Mouse (Mus musculus) liver, embryonic 11.5 days (tissue): Measurements from ENCODE around the gene Ptprcap. TPM values are rescaled to one million over a fixed set of nuclear protein-coding genes. Genes with fewer than 3 reads are reported as not detected.

Experiments
- ATAC-seq: fragments of 200-750 bp; cut with Nextera tagmentation; replicated peaks from 2 replicates; pipeline ENCODE4 v1.8.0; 2017; ENCODE audit warnings: moderate number of reproducible peaks, mild to moderate bottlenecking, moderate TSS enrichment, moderate library complexity; ENCODE audit not compliant: low FRiP score
- DNase-seq: peaks from one replicate; pipeline ENCODE4 v3.0.0-alpha.2; 2017; ENCODE audit warnings: low spot score
- H3K27ac ChIP-seq: fragments of 300-500 bp; sonication (generic); 2 replicates; pipeline ENCODE4 v1.5.1; 2014; ENCODE audit warnings: mild to moderate bottlenecking, low read depth, low read length, control low read depth
- H3K27me3 ChIP-seq: fragments of 300-500 bp; sonication (generic); replicated peaks from 2 replicates; pipeline ENCODE4 v1.6.1; 2014; ENCODE audit warnings: low read length, mixed read lengths; ENCODE audit not compliant: control insufficient read depth, insufficient read depth
- H3K36me3 ChIP-seq: fragments of 300-500 bp; sonication (generic); 2 replicates; pipeline ENCODE4 v1.6.1; 2014; ENCODE audit warnings: mild to moderate bottlenecking, low read length, moderate library complexity, mixed read lengths; ENCODE audit not compliant: control insufficient read depth, insufficient read depth
- H3K4me1 ChIP-seq: fragments of 300-500 bp; sonication (generic); replicated peaks from 2 replicates; pipeline ENCODE4 v1.6.1; 2014; ENCODE audit warnings: low read length, mixed read lengths; ENCODE audit not compliant: control insufficient read depth, insufficient read depth
- H3K4me2 ChIP-seq: fragments of 300-500 bp; sonication (generic); 2 replicates; pipeline ENCODE4 v1.6.1; 2014; ENCODE audit warnings: mild to moderate bottlenecking, control low read depth, moderate library complexity
- H3K4me3 ChIP-seq: fragments of 300-500 bp; sonication (generic); 2 replicates; pipeline ENCODE4 v1.5.1; 2014; ENCODE audit warnings: low read depth, low read length, control low read depth
- H3K9ac ChIP-seq: fragments of 300-500 bp; sonication (generic); 2 replicates; pipeline ENCODE4 v1.6.1; 2014; ENCODE audit warnings: low read depth, low read length, control low read depth
- H3K9me3 ChIP-seq: fragments of 300-500 bp; sonication (generic); 2 replicates; pipeline ENCODE4 v1.6.1; 2016; ENCODE audit warnings: low read length, inconsistent platforms, mixed read lengths; ENCODE audit not compliant: control insufficient read depth
- WGBS: fragments of 180-500 bp; shearing (Covaris S2); extraction: QIAGEN DNeasy Blood & Tissue Kit; methylation state at CpG from one replicate; pipeline ENCODE4 v1.1.7; 2014; 5-methylcytosine and 5-hydroxymethylcytosine counted together
- polyA plus RNA-seq: library from polyadenylated mRNA; unstranded; fragments of >200 nt; fragmentation: Nextera tagmentation; extraction: Ambion mirVana; gene quantifications from 2 replicates; pipeline ENCODE4 v1.2.1, GENCODE M21; 2014

Gene Ptprcap
- polyA plus RNA-seq, 1 experiment from 2014 or later: 41.1 TPM

GRCm38 (mm10) chr19:4148491-4148806 lies 5.0 kb upstream of the Ptprcap start, which contains the start of gene Coro1b:
Coro1b (plus strand) TSS chr19:4148619.
- DNase-seq: peak; percentile 97
- Histone ChIP-seq H3K9ac (peak within 1 kb of the TSS; percentile 91), H3K9me3 (no peaks in the 10 kb centered on the region), H3K36me3 (peaks cover 9% of the 10 kb centered on the region; the same call in 1 of the 2 replicates), H3K4me2 (peak within 1 kb of the TSS; percentile 68), H3K27me3 (no peaks in the 10 kb centered on the region), H3K27ac (peak within 1 kb of the TSS; percentile 74), H3K4me1 (peaks cover 19% of the 10 kb centered on the region), H3K4me3 (peak within 1 kb of the TSS; percentile 83)
- WGBS: 1% methylated on average over 33 of the region's 33 CpGs
- peak; percentile 95 for ATAC-seq

- peak; percentile 48; the same call in 1 of the 2 replicates for ATAC-seq
- WGBS: 4% methylated on average over 8 of the region's 8 CpGs
- Histone ChIP-seq H3K4me2 (peak overlapping the region; percentile 68), H3K36me3 (peaks cover 9% of the 10 kb centered on the region; the same call in 1 of the 2 replicates), H3K27ac (peak overlapping the region; percentile 74), H3K4me1 (peaks cover 19% of the 10 kb centered on the region), H3K27me3 (no peaks in the 10 kb centered on the region), H3K9me3 (no peaks in the 10 kb centered on the region), H3K9ac (peak overlapping the region; percentile 91), H3K4me3 (peak overlapping the region; percentile 83)
- DNase-seq: no peak
Observed at GRCm38 (mm10) chr19:4148819-4149218, 4.6 kb upstream of the Ptprcap start.

DNA sequence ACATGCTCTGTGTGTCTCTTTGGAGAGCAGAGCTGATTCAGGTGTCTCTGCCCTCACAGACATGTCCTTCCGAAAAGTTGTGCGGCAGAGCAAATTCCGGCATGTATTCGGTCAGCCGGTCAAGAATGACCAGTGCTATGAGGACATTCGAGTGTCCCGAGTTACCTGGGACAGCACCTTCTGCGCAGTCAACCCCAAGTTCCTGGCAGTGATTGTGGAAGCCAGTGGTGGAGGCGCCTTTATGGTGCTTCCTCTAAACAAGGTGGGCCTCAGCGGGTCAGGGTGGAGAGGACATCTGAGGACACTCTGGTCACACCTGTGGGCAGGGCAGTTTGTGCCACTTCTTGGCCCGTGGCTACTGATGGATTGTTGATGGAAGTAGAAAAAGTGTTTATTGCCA lies 4.1 kb upstream of the Ptprcap start:
- no peaks in the 10 kb centered on the region for H3K27me3 ChIP-seq
- no peak for DNase-seq
- no peak for ATAC-seq
- peak overlapping the region; percentile 68 for H3K4me2 ChIP-seq
- peak overlapping the region; percentile 83 for H3K4me3 ChIP-seq
- peaks cover 9% of the 10 kb centered on the region; the same call in 1 of the 2 replicates for H3K36me3 ChIP-seq
- H3K27ac ChIP-seq: no peak overlapping the region
- H3K4me1 ChIP-seq: peaks cover 23% of the 10 kb centered on the region
- H3K9ac ChIP-seq: peak overlapping the region; percentile 91
- WGBS: 83% methylated on average over 11 of the region's 11 CpGs
- no peaks in the 10 kb centered on the region for H3K9me3 ChIP-seq

DNA sequence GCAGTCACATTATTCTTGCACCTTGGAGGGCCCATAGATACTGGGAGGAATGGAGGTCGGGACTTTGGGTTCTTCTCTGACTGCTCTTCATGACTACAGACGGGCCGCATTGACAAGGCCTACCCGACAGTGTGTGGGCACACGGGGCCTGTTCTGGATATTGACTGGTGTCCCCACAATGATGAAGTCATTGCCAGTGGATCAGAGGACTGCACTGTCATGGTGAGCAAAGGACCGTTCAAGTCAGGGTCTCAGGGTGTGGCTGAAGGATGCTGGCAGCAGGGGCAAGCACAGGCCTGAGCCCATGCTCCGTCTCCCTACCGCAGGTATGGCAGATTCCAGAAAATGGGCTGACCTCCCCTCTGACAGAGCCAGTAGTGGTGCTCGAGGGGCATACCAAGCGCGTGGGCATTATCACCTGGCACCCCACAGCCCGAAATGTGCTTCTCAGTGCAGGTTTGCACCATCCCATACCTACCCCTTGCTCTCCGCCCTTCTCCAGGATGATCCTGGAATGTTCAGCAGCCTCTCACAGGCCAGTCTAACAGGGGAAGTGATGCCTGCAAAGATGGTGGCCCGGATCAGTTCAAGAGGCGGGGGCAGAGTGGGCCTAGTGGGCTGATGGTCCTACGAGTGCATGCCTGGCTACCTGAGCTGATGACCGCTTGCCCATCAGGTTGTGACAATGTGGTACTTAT lies 3.5 kb upstream of the Ptprcap start:
- Histone ChIP-seq H3K36me3 (peaks cover 9% of the 10 kb centered on the region; the same call in 1 of the 2 replicates), H3K4me3 (no peak overlapping the region), H3K27ac (no peak overlapping the region), H3K9ac (no peak overlapping the region), H3K27me3 (no peaks in the 10 kb centered on the region), H3K4me2 (peak overlapping the region; percentile 68), H3K9me3 (no peaks in the 10 kb centered on the region), H3K4me1 (peaks cover 28% of the 10 kb centered on the region)
- ATAC-seq (no peak), DNase-seq (no peak)
- 91% methylated on average over 17 of the region's 17 CpGs for WGBS

DNA sequence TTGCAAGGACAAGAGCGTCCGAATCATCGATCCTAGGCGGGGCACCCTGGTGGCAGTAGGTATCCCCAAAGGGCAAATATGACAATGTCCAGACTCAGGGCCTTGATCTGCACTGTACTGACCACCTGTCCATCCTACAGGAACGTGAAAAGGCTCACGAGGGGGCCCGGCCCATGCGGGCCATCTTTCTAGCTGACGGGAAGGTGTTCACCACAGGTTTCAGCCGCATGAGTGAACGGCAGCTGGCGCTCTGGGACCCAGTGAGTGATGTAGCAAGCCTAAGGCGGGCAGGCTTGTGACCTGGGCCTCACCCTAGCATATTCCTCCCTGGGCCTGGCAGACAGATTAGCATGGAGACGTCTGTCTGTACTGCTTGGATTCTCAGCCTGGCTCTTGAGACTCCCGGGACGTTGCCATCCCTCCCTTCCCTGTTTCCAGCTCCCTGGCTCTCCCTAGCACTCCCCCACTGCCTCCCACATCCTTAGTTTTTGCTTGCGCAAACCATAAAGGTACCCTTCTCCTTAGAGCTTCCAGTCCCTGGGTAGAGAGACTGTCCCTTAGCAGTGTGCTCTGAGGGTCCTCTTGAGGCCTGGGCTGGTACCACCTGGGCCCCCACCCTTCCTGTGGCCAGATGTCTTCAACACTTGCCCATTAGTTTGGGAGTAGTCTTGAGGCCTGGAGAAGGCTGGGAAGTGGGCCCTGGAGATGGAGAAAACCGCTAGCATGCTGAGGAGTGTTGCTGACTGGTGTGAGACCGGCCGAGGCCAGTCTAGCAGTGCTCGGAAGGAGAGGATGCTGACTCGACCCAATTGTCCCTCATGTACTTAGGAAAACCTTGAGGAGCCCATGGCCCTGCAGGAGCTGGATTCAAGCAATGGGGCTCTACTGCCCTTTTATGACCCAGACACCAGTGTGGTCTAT lies 2.6 kb upstream of the Ptprcap start:
- Histone ChIP-seq H3K27ac (no peak overlapping the region), H3K36me3 (peaks cover 12% of the 10 kb centered on the region), H3K9me3 (no peaks in the 10 kb centered on the region), H3K4me3 (no peak overlapping the region), H3K4me2 (no peak overlapping the region), H3K4me1 (peaks cover 31% of the 10 kb centered on the region), H3K9ac (no peak overlapping the region), H3K27me3 (no peaks in the 10 kb centered on the region)
- ATAC-seq (no peak), DNase-seq (no peak)
- WGBS: 86% methylated on average over 22 of the region's 22 CpGs

DNA sequence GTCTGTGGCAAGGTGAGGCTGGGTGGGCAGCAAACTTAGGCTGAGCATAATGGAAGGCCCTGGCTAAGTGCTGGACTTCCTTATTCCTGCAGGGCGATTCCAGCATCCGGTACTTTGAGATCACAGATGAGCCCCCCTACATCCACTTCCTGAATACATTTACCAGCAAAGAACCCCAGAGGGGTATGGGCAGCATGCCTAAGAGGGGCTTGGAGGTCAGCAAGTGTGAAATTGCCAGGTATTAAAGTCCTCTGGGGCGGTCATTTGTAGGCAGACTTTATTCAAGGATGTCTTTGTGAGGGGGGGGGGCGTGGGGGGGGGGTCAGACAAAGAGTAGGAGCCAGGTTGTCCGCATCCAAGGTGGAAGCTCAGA lies 1.9 kb upstream of the Ptprcap start:
- no peak for DNase-seq
- no peak overlapping the region for H3K27ac ChIP-seq

GRCm38 (mm10) chr19:4151898-4152297 lies 1.5 kb upstream of the Ptprcap start:
- DNase-seq (no peak), ATAC-seq (no peak)
- Histone ChIP-seq H3K27me3 (no peaks in the 10 kb centered on the region), H3K4me1 (peaks cover 28% of the 10 kb centered on the region), H3K4me2 (no peak overlapping the region), H3K4me3 (no peak overlapping the region), H3K27ac (no peak overlapping the region), H3K9me3 (no peaks in the 10 kb centered on the region), H3K36me3 (peaks cover 18% of the 10 kb centered on the region), H3K9ac (no peak overlapping the region)
- 84% methylated on average over 5 of the region's 5 CpGs for WGBS

More for the DNA sequence above, 1.9 kb upstream of the Ptprcap start:
- Histone ChIP-seq H3K9ac (no peak overlapping the region), H3K4me2 (no peak overlapping the region), H3K36me3 (peaks cover 18% of the 10 kb centered on the region), H3K4me1 (peaks cover 31% of the 10 kb centered on the region), H3K4me3 (no peak overlapping the region), H3K9me3 (no peaks in the 10 kb centered on the region), H3K27me3 (no peaks in the 10 kb centered on the region)
- WGBS: 75% methylated on average over 5 of the region's 5 CpGs
- ATAC-seq: no peak

- Histone ChIP-seq H3K27ac (no peak overlapping the region), H3K4me1 (peaks cover 27% of the 10 kb centered on the region), H3K36me3 (peaks cover 22% of the 10 kb centered on the region), H3K9ac (no peak overlapping the region), H3K27me3 (no peaks in the 10 kb centered on the region), H3K4me3 (no peak overlapping the region), H3K4me2 (no peak overlapping the region), H3K9me3 (no peaks in the 10 kb centered on the region)
- no peak for DNase-seq
- ATAC-seq: no peak
- 85% methylated on average over 8 of the region's 8 CpGs for WGBS
Observed at GRCm38 (mm10) chr19:4152445-4153231, 766 bp upstream of the Ptprcap start.
